Mouse (Mus musculus): ENCODE data around the gene Med16. TPM values are rescaled to one million over a fixed set of nuclear protein-coding genes. Genes with fewer than 3 reads are reported as not detected.

Gene Med16
- polyA plus RNA-seq, 1 experiment from 2014 or later, result 46.3 TPM

- H3K4me1 ChIP-seq (replicated peaks; ENCODE audit: control insufficient read depth, insufficient read depth, low read length), result peaks cover 33% of the 10 kb centered on the region
Observed at GRCm38 (mm10) chr10:79928907-79929701, 20.4 kb upstream of the Med16 start.

GRCm38 (mm10) chr10:79928030-79928694 lies 19.4 kb upstream of the Med16 start:
- Histone ChIP-seq H3K27me3 (replicated peaks; ENCODE audit: control insufficient read depth, insufficient read depth, low read length) (no peaks in the 10 kb centered on the region; the same call in 1 of the 2 replicates), H3K9ac (ENCODE audit: low read length) (peak overlapping the region; percentile 76), H3K9me3 (ENCODE audit: control insufficient read depth, low read length) (no peaks in the 10 kb centered on the region), H3K4me3 (ENCODE audit: low read depth, low read length) (peak overlapping the region; percentile 58), H3K36me3 (ENCODE audit: control insufficient read depth, insufficient read depth, low read length) (peaks cover 23% of the 10 kb centered on the region), H3K4me2 (ENCODE audit: low read length) (peak overlapping the region; percentile 88), H3K27ac (ENCODE audit: low read depth) (peak overlapping the region; percentile 80), H3K4me1 (replicated peaks; ENCODE audit: control insufficient read depth, insufficient read depth, low read length) (peaks cover 32% of the 10 kb centered on the region)
- ATAC-seq (replicated peaks; ENCODE audit: low FRiP score, low TSS enrichment, low read depth), result no peak
- WGBS, result under 1% methylated on average over 29 of the region's 29 CpGs
- DNase-seq (ENCODE audit: low spot score), result peak; percentile 79

More at GRCm38 (mm10) chr10:79928907-79929701, 20.4 kb upstream of the Med16 start:
- ATAC-seq (replicated peaks; ENCODE audit: low FRiP score, low TSS enrichment, low read depth), result no peak
- peak; percentile 55 for DNase-seq (ENCODE audit: low spot score)
- Histone ChIP-seq H3K9me3 (ENCODE audit: control insufficient read depth, low read length) (no peaks in the 10 kb centered on the region), H3K9ac (ENCODE audit: low read length) (peak overlapping the region; percentile 46; the same call in 1 of the 2 replicates), H3K4me3 (ENCODE audit: low read depth, low read length) (peak overlapping the region; percentile 58), H3K27me3 (replicated peaks; ENCODE audit: control insufficient read depth, insufficient read depth, low read length) (no peaks in the 10 kb centered on the region), H3K4me2 (ENCODE audit: low read length) (peak overlapping the region; percentile 88), H3K36me3 (ENCODE audit: control insufficient read depth, insufficient read depth, low read length) (peaks cover 30% of the 10 kb centered on the region), H3K27ac (ENCODE audit: low read depth) (peak overlapping the region; percentile 54; the same call in 1 of the 2 replicates)
- 15% methylated on average over 9 of the region's 9 CpGs for WGBS

- peak; percentile 21; the same call in 1 of the 2 replicates for ATAC-seq (replicated peaks; ENCODE audit: low FRiP score, low TSS enrichment, low read depth)
Observed at GRCm38 (mm10) chr10:79927324-79928029, 18.8 kb upstream of the Med16 start.

GRCm38 (mm10) chr10:79926491-79927323 lies 18.0 kb upstream of the Med16 start, which contains the start of gene Arid3a:
Arid3a (plus strand) TSS chr10:79927043.
- Histone ChIP-seq H3K36me3 (ENCODE audit: control insufficient read depth, insufficient read depth, low read length) (peaks cover 12% of the 10 kb centered on the region), H3K27me3 (replicated peaks; ENCODE audit: control insufficient read depth, insufficient read depth, low read length) (peaks cover 14% of the 10 kb centered on the region), H3K4me2 (ENCODE audit: low read length) (peak within 1 kb of the TSS; percentile 88), H3K27ac (ENCODE audit: low read depth) (peak within 1 kb of the TSS; percentile 80), H3K9me3 (ENCODE audit: control insufficient read depth, low read length) (no peaks in the 10 kb centered on the region), H3K4me1 (replicated peaks; ENCODE audit: control insufficient read depth, insufficient read depth, low read length) (peaks cover 22% of the 10 kb centered on the region), H3K9ac (ENCODE audit: low read length) (peak within 1 kb of the TSS; percentile 76), H3K4me3 (ENCODE audit: low read depth, low read length) (peak within 1 kb of the TSS; percentile 58)
- ATAC-seq (replicated peaks; ENCODE audit: low FRiP score, low TSS enrichment, low read depth) (peak; percentile 83), DNase-seq (ENCODE audit: low spot score) (peak; percentile 95)
- under 1% methylated on average over 63 of the region's 63 CpGs for WGBS

More at GRCm38 (mm10) chr10:79927324-79928029, 18.8 kb upstream of the Med16 start:
- WGBS, result 1% methylated on average over 53 of the region's 54 CpGs
- H3K4me1 ChIP-seq (replicated peaks; ENCODE audit: control insufficient read depth, insufficient read depth, low read length), result peaks cover 27% of the 10 kb centered on the region
- H3K4me3 ChIP-seq (ENCODE audit: low read depth, low read length), result peak overlapping the region; percentile 58
- DNase-seq (ENCODE audit: low spot score), result peak; percentile 87
- peak overlapping the region; percentile 88 for H3K4me2 ChIP-seq (ENCODE audit: low read length)
- peaks cover 19% of the 10 kb centered on the region for H3K36me3 ChIP-seq (ENCODE audit: control insufficient read depth, insufficient read depth, low read length)
- peak overlapping the region; percentile 80 for H3K27ac ChIP-seq (ENCODE audit: low read depth)
- no peaks in the 10 kb centered on the region for H3K9me3 ChIP-seq (ENCODE audit: control insufficient read depth, low read length)
- peak overlapping the region; percentile 76 for H3K9ac ChIP-seq (ENCODE audit: low read length)
- peaks cover 7% of the 10 kb centered on the region; the same call in 1 of the 2 replicates for H3K27me3 ChIP-seq (replicated peaks; ENCODE audit: control insufficient read depth, insufficient read depth, low read length)

- H3K4me1 ChIP-seq (replicated peaks; ENCODE audit: control insufficient read depth, insufficient read depth, low read length), result peaks cover 27% of the 10 kb centered on the region
- H3K27me3 ChIP-seq (replicated peaks; ENCODE audit: control insufficient read depth, insufficient read depth, low read length), result peaks cover 22% of the 10 kb centered on the region
- peak overlapping the region; percentile 58 for H3K4me3 ChIP-seq (ENCODE audit: low read depth, low read length)
- WGBS, result 5% methylated on average over 15 of the region's 15 CpGs
- peak overlapping the region; percentile 88 for H3K4me2 ChIP-seq (ENCODE audit: low read length)
- H3K9ac ChIP-seq (ENCODE audit: low read length), result peak overlapping the region; percentile 76
- H3K27ac ChIP-seq (ENCODE audit: low read depth), result peak overlapping the region; percentile 80; the same call in 1 of the 2 replicates
- peaks cover 5% of the 10 kb centered on the region; the same call in 1 of the 2 replicates for H3K36me3 ChIP-seq (ENCODE audit: control insufficient read depth, insufficient read depth, low read length)
- DNase-seq (ENCODE audit: low spot score) (peak; percentile 69), ATAC-seq (replicated peaks; ENCODE audit: low FRiP score, low TSS enrichment, low read depth) (no peak)
- H3K9me3 ChIP-seq (ENCODE audit: control insufficient read depth, low read length), result no peaks in the 10 kb centered on the region
Observed at GRCm38 (mm10) chr10:79925785-79926490, 17.2 kb upstream of the Med16 start.

GRCm38 (mm10) chr10:79924998-79925784 lies 16.5 kb upstream of the Med16 start:
- DNase-seq (ENCODE audit: low spot score), result peak; percentile 96
- WGBS, result 12% methylated on average over 29 of the region's 29 CpGs
- Histone ChIP-seq H3K4me1 (replicated peaks; ENCODE audit: control insufficient read depth, insufficient read depth, low read length) (peaks cover 27% of the 10 kb centered on the region), H3K9me3 (ENCODE audit: control insufficient read depth, low read length) (no peaks in the 10 kb centered on the region), H3K4me2 (ENCODE audit: low read length) (peak overlapping the region; percentile 88), H3K27me3 (replicated peaks; ENCODE audit: control insufficient read depth, insufficient read depth, low read length) (peaks cover 29% of the 10 kb centered on the region), H3K27ac (ENCODE audit: low read depth) (no peak overlapping the region), H3K9ac (ENCODE audit: low read length) (no peak overlapping the region), H3K36me3 (ENCODE audit: control insufficient read depth, insufficient read depth, low read length) (no peaks in the 10 kb centered on the region), H3K4me3 (ENCODE audit: low read depth, low read length) (no peak overlapping the region; the same call in 1 of the 2 replicates)
- no peak for ATAC-seq (replicated peaks; ENCODE audit: low FRiP score, low TSS enrichment, low read depth)

- peak overlapping the region; percentile 47 for H3K4me2 ChIP-seq (ENCODE audit: low read length)
- ATAC-seq (replicated peaks; ENCODE audit: low FRiP score, low TSS enrichment, low read depth) (no peak), DNase-seq (ENCODE audit: low spot score) (peak; percentile 74)
- H3K27me3 ChIP-seq (replicated peaks; ENCODE audit: control insufficient read depth, insufficient read depth, low read length), result peaks cover 57% of the 10 kb centered on the region
- H3K4me1 ChIP-seq (replicated peaks; ENCODE audit: control insufficient read depth, insufficient read depth, low read length), result peaks cover 32% of the 10 kb centered on the region
- no peak overlapping the region for H3K27ac ChIP-seq (ENCODE audit: low read depth)
- peak overlapping the region; percentile 21; the same call in 1 of the 2 replicates for H3K9ac ChIP-seq (ENCODE audit: low read length)
- H3K9me3 ChIP-seq (ENCODE audit: control insufficient read depth, low read length), result no peaks in the 10 kb centered on the region
- no peaks in the 10 kb centered on the region for H3K36me3 ChIP-seq (ENCODE audit: control insufficient read depth, insufficient read depth, low read length)
- WGBS, result 2% methylated on average over 34 of the region's 34 CpGs
- H3K4me3 ChIP-seq (ENCODE audit: low read depth, low read length), result peak overlapping the region; percentile 24
Observed at GRCm38 (mm10) chr10:79921572-79921971, 12.8 kb upstream of the Med16 start.

Measured in intestine, embryonic 14.5 days (tissue).